Mouse (Mus musculus): ENCODE data around the gene Mpig6b.

The Mpig6b gene

GRCm38 (mm10) chr17:35016791-35017705 lies 48.9 kb downstream of the Mpig6b start:
- no peak for DNase-seq (ENCODE audit: low spot score)

GRCm38 (mm10) chr17:35016376-35016775 lies 49.6 kb downstream of the Mpig6b start, which contains the start of gene Vwa7:
Vwa7 (plus strand) TSS chr17:35016579.
- DNase-seq (ENCODE audit: low spot score) = no peak

- no peak for DNase-seq (ENCODE audit: low spot score)
Measured at GRCm38 (mm10) chr17:35015296-35015695, 50.7 kb downstream of the Mpig6b start.

- no peak for DNase-seq (ENCODE audit: low spot score)
Measured at GRCm38 (mm10) chr17:35013221-35013620, 52.8 kb downstream of the Mpig6b start.

Measured in lung, postnatal 25 days (tissue).